Mouse (Mus musculus): ENCODE results near the gene Rasgef1a. TPM values are rescaled to one million over a fixed set of nuclear protein-coding genes. Genes with fewer than 3 reads are reported as not detected.

Gene Rasgef1a
- polyA plus RNA-seq, 1 experiment from 2014 or later, result 5.8 TPM

- 81% methylated on average over 1 of the region's 1 CpGs for WGBS
- Histone ChIP-seq H3K4me2 (no peak overlapping the region), H3K27ac (no peak overlapping the region), H3K27me3 (replicated peaks) (no peaks in the 10 kb centered on the region), H3K36me3 (replicated peaks) (peaks cover 11% of the 10 kb centered on the region; the same call in 1 of the 2 replicates), H3K9ac (no peak overlapping the region), H3K4me3 (no peak overlapping the region), H3K4me1 (no peaks in the 10 kb centered on the region), H3K9me3 (no peaks in the 10 kb centered on the region)
- ATAC-seq (replicated peaks), result no peak
Observed at GRCm38 (mm10) chr6:118111810-118112209, 100.6 kb downstream of the Rasgef1a start.

GRCm38 (mm10) chr6:118122767-118123166, 111.5 kb downstream of the Rasgef1a start:
- H3K4me1 ChIP-seq, result no peaks in the 10 kb centered on the region
- ATAC-seq (replicated peaks), result no peak
- peaks cover 9% of the 10 kb centered on the region; the same call in 1 of the 2 replicates for H3K36me3 ChIP-seq (replicated peaks)
- no peak overlapping the region for H3K4me3 ChIP-seq
- H3K4me2 ChIP-seq, result no peak overlapping the region
- H3K9ac ChIP-seq, result no peak overlapping the region
- WGBS, result 86% methylated on average over 1 of the region's 1 CpGs
- H3K27me3 ChIP-seq (replicated peaks), result no peaks in the 10 kb centered on the region
- H3K27ac ChIP-seq, result no peak overlapping the region
- H3K9me3 ChIP-seq, result no peaks in the 10 kb centered on the region

GRCm38 (mm10) chr6:118126577-118126976, 115.3 kb downstream of the Rasgef1a start:
- Histone ChIP-seq H3K4me1 (no peaks in the 10 kb centered on the region), H3K4me3 (no peak overlapping the region), H3K27ac (no peak overlapping the region), H3K36me3 (replicated peaks) (peaks cover 9% of the 10 kb centered on the region; the same call in 1 of the 2 replicates), H3K9ac (no peak overlapping the region), H3K4me2 (no peak overlapping the region), H3K27me3 (replicated peaks) (no peaks in the 10 kb centered on the region), H3K9me3 (no peaks in the 10 kb centered on the region)
- no peak for ATAC-seq (replicated peaks)

GRCm38 (mm10) chr6:118127198-118127597, 116.0 kb downstream of the Rasgef1a start:
- H3K9ac ChIP-seq, result no peak overlapping the region
- H3K36me3 ChIP-seq (replicated peaks), result peaks cover 9% of the 10 kb centered on the region; the same call in 1 of the 2 replicates
- WGBS, result 90% methylated on average over 7 of the region's 7 CpGs
- no peak for ATAC-seq (replicated peaks)
- H3K4me2 ChIP-seq, result no peak overlapping the region
- H3K27me3 ChIP-seq (replicated peaks), result no peaks in the 10 kb centered on the region
- H3K4me1 ChIP-seq, result no peaks in the 10 kb centered on the region
- H3K9me3 ChIP-seq, result no peaks in the 10 kb centered on the region
- H3K27ac ChIP-seq, result no peak overlapping the region
- no peak overlapping the region for H3K4me3 ChIP-seq

DNA sequence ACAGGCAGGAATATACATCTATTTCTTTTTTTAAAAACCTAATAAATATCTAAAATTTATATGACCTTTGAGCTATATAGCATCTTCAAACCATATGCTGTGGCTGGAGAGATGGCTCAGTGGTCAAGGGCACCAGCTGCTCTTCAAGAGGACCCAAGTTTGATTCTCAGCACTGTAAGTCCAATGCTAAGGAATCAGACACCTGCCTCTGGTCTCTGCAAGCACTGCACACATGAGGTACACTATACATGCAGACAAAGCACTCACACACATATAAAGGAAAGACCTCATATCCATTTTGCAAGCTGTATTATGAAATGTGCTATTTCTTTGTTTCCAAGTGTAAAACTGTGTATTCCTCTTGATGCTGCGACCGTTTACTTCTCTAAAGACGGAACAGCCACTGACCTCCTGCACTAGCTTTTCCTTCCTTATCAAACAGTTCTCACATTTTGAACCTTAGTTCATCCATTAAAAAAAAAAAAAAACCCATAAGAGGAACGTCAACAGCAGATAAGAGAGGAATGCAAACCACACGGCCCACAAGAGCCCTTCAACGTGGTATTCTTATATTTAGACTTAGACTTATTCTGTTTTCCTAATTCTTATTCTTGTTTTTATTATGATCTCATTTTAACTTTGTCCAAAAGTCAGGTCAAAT, 116.7 kb downstream of the Rasgef1a start:
- H3K27ac ChIP-seq, result no peak overlapping the region
- peaks cover 7% of the 10 kb centered on the region; the same call in 1 of the 2 replicates for H3K36me3 ChIP-seq (replicated peaks)
- 89% methylated on average over 6 of the region's 6 CpGs for WGBS
- H3K4me1 ChIP-seq, result no peaks in the 10 kb centered on the region
- H3K9me3 ChIP-seq, result no peaks in the 10 kb centered on the region
- H3K4me3 ChIP-seq, result no peak overlapping the region
- ATAC-seq (replicated peaks), result no peak
- no peaks in the 10 kb centered on the region for H3K27me3 ChIP-seq (replicated peaks)
- H3K4me2 ChIP-seq, result no peak overlapping the region
- no peak overlapping the region for H3K9ac ChIP-seq

DNA sequence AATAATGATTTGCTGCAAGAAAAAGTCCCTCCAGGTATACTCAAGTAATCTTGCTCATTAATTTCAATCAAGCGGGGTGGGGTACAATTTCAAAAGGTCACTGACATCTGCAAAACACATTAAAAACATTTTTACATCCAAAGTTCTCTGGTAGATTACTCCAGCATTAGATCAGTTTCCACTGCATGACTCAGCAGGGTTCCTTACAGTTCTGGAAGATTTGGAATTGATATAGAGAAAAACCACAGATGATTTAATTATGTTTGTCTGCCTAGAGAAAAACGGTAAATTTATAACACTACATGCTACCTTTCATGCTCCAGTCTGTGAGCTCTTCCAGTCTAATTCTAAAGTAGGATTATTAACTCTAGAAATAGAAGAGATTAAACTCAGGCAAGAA, 118.8 kb downstream of the Rasgef1a start:
- Histone ChIP-seq H3K9ac (no peak overlapping the region), H3K36me3 (replicated peaks) (peaks cover 3% of the 10 kb centered on the region; the same call in 1 of the 2 replicates), H3K9me3 (no peaks in the 10 kb centered on the region), H3K4me3 (no peak overlapping the region), H3K4me2 (no peak overlapping the region), H3K4me1 (no peaks in the 10 kb centered on the region), H3K27me3 (replicated peaks) (no peaks in the 10 kb centered on the region), H3K27ac (no peak overlapping the region)
- 80% methylated on average over 2 of the region's 2 CpGs for whole genome bisulfite sequencing
- no peak for ATAC-seq (replicated peaks)

GRCm38 (mm10) chr6:118134461-118134860, 123.2 kb downstream of the Rasgef1a start:
- H3K4me3 ChIP-seq, result no peak overlapping the region
- H3K9ac ChIP-seq, result no peak overlapping the region
- H3K36me3 ChIP-seq (replicated peaks), result no peaks in the 10 kb centered on the region
- no peaks in the 10 kb centered on the region for H3K9me3 ChIP-seq
- ATAC-seq (replicated peaks), result no peak
- H3K4me2 ChIP-seq, result no peak overlapping the region
- WGBS, result 81% methylated on average over 1 of the region's 1 CpGs
- H3K27ac ChIP-seq, result no peak overlapping the region
- H3K4me1 ChIP-seq, result peaks cover 10% of the 10 kb centered on the region
- no peaks in the 10 kb centered on the region for H3K27me3 ChIP-seq (replicated peaks)

DNA sequence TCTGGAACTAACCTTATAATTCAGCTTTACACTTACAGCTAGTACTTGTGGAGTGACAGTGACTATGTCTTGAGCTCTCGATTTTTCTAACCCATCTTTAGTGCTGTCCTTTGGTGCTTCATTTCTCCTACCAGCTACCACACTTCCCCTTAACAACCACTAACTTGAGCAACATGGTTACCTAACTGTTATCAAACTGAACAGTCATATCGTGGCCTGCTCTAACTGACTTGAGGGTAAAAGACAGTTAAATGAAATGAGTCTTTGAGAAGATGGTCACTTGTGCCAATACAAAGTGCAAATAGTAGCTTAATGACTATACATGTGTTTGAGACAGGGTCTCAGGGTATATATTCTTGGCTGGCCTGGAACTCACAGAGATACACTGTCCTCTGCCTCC, 125.9 kb downstream of the Rasgef1a start:
- no peaks in the 10 kb centered on the region for H3K9me3 ChIP-seq
- no peak overlapping the region for H3K4me2 ChIP-seq
- WGBS, result 79% methylated on average over 2 of the region's 2 CpGs
- no peak overlapping the region for H3K4me3 ChIP-seq
- ATAC-seq (replicated peaks), result no peak
- peaks cover 10% of the 10 kb centered on the region for H3K4me1 ChIP-seq
- H3K36me3 ChIP-seq (replicated peaks), result no peaks in the 10 kb centered on the region
- no peaks in the 10 kb centered on the region for H3K27me3 ChIP-seq (replicated peaks)
- H3K9ac ChIP-seq, result no peak overlapping the region
- H3K27ac ChIP-seq, result no peak overlapping the region

DNA sequence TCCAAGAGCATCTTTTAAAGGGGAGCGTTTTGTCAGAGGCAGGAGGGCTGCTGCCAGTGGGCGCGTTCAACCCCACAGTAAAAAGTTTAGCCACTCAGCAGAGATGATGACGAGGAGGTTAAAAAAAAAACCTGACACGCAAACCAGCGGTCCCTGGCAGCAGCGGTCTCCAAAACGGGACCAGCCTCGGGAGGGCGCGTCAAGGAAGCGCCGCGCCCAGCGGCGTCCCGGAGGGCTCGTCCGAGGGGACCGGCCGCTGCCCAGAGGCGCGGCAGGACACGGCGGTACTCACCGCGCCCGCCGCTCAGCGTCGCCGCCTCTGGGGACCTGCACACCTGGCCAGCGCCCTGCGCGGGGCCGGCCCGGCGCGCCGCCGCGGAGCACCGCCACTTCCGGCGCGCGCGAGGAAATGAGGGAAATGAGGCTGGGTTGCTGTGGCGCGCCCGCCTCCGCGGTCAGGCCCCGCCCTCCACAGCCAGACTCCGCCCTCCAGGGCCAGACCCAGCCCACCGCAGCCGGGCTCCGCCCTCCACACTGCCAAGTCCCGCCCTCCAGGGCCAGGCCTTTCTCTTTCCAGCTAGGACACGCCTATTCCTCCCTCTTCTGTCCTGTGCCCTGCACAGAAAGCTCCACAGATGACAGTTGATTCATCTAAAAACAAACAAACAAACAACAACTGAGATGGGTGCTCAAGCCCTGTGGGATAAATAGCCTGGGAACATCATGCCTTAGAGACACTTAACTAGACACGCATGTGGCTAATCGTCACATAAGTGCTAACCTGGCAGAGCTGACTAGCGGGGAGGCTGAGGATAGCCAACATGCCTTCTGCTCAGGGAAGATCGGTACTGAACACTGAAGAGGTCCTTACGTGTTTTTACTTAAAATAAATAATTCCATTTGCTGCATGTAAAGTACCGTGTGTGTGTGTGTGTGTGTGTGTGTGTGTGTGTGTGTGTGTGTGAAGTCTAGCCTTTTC, 127.8 kb downstream of the Rasgef1a start, which contains the start of gene Csgalnact2:
TSS of gene Csgalnact2 (minus strand) at position 410 of the 979 bp plus-strand sequence.
- Histone ChIP-seq H3K27me3 (replicated peaks) (no peaks in the 10 kb centered on the region), H3K36me3 (replicated peaks) (no peaks in the 10 kb centered on the region), H3K9me3 (no peaks in the 10 kb centered on the region), H3K4me1 (peaks cover 10% of the 10 kb centered on the region), H3K27ac (peak within 1 kb of the TSS; percentile 85), H3K4me2 (peak within 1 kb of the TSS; percentile 75), H3K9ac (peak within 1 kb of the TSS; percentile 77), H3K4me3 (peak within 1 kb of the TSS; percentile 93)
- ATAC-seq (replicated peaks), result peak; percentile 99
- 5% methylated on average over 66 of the region's 66 CpGs for WGBS

GRCm38 (mm10) chr6:118140961-118141360, 129.7 kb downstream of the Rasgef1a start:
- H3K27ac ChIP-seq, result no peak overlapping the region
- H3K4me3 ChIP-seq, result no peak overlapping the region
- ATAC-seq (replicated peaks), result no peak
- no peak overlapping the region for H3K9ac ChIP-seq
- no peaks in the 10 kb centered on the region for H3K36me3 ChIP-seq (replicated peaks)
- H3K4me1 ChIP-seq, result peaks cover 10% of the 10 kb centered on the region
- 91% methylated on average over 6 of the region's 6 CpGs for WGBS
- H3K4me2 ChIP-seq, result no peak overlapping the region
- H3K9me3 ChIP-seq, result no peaks in the 10 kb centered on the region
- no peaks in the 10 kb centered on the region for H3K27me3 ChIP-seq (replicated peaks)
